Mouse (Mus musculus): ENCODE data around the gene Gzme.
"Not testable (repeated sequence)": the region's sequence is repeated elsewhere in the genome, so short reads cannot be mapped to it uniquely, and the experiment has no call there.

Gzme gene

DNA sequence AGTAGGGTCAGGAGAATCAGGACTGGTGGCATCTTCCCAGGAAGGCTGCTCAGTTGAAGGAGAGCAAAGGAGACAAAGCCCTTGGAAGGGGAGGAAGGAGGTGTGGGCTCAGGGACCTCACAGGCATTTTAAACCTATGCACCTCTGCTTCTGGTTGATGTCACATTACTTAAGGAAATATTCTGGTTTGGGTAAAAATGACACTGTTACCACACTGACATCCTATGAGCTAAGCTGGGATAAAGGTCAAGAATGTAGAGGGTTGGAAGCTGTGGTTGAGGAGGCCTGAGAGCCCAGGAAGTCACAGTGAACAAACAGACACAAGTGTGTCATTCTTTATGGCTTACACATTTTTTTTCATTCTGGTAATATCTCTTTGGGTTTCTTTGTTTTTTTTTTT is at the start of gene Gzme:
Gene Gzme, minus strand, starts transcription at position 101 of the 400 bp plus-strand sequence.
- no peak for DNase-seq (ENCODE audit: low read depth, low spot score)

DNA sequence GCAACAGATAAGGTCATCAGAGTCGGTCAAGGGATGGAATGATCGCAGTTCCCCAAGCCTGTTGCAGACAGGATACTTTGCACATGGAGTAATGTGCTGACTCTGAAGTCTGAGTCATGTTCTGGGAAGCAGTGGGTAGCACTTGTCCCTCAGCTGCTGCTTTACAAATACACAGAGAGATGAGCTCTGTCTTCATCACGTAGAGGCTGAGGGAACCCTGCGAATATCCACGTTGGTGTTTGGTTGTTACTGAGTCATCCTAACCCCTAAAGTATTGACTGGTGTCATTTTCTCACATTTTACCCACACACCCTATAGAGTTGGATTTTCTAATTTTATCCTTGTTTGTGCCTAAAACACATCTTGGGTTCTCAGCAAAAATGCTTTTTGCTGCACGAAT is 47.6 kb upstream of the Gzme start:
- DNase-seq (ENCODE audit: low read depth, low spot score) = peak; percentile 46

DNA sequence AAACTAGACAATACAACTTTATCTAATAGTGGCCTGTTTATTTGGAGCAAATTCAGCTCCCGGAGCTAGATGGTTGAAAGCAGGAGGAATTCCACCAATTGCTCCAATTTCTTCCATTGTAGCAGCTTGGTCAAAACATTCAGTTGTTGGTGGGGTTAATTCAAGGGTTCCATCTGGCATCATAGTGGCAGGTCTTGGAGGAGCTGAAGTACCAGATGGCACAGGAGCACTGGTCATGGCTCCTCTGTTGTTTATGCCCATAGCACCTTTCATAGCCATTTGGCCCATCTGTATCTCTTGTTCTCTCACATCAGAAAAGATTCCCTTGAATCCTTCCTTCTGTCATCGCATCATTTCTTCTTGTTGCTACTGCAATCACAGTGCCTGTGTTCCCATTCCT is 41.7 kb upstream of the Gzme start:
- DNase-seq (ENCODE audit: low read depth, low spot score) = no peak

GRCm38 (mm10) chr14:56159479-56159878 is 39.1 kb upstream of the Gzme start, which contains the start of gene Gzmg:
Gzmg (minus strand) TSS chr14:56159579.
- DNase-seq (ENCODE audit: low read depth, low spot score) = not testable (repeated sequence)

GRCm38 (mm10) chr14:56155340-56155739 is 34.9 kb upstream of the Gzme start:
- no peak for DNase-seq (ENCODE audit: low read depth, low spot score)

GRCm38 (mm10) chr14:56133675-56134074 is 13.2 kb upstream of the Gzme start:
- not testable (repeated sequence) for DNase-seq (ENCODE audit: low read depth, low spot score)

DNA sequence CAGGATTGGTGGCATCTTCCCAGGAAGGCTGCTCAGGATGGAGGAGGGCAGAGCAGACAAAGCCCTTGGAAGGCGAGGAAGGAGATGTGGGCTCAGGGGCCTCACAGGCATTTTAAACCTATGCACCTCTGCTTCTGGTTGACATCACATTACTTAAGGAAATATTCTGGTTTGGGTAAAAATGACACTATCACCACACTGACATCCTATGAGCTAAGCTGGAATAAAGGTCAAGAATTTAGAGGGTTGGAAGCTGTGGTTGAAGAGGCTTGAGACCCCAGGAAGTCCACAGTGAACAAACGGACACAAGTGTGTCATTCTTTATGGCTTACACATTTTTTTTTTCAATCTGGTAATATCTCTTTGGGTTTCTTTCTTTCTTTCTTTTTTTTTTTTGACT is 12.1 kb upstream of the Gzme start, which contains the start of gene Gzmd:
Gene Gzmd, minus strand, starts transcription at position 101 of the 400 bp plus-strand sequence.
- not testable (repeated sequence) for DNase-seq (ENCODE audit: low read depth, low spot score)

DNA sequence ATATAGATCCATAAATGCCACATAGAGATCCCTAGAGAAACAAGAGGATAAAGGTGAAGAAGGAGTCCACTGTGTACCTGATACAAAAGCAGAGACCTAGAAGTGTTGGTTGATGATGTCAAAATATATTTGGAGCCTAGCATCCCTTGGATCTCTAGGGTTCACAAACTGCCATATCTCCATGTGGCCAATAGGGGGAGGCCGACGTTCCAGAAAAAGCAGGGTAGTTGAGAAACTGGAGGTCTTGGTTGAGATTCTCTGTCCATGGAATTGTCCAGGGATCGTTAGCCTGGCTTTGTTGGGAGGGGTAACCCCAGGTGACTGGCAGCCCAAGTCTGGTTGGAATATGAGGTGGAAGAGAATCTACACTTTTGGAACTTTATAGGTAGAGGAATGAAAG is 7.9 kb upstream of the Gzme start:
- DNase-seq (ENCODE audit: low read depth, low spot score) = no peak

DNA sequence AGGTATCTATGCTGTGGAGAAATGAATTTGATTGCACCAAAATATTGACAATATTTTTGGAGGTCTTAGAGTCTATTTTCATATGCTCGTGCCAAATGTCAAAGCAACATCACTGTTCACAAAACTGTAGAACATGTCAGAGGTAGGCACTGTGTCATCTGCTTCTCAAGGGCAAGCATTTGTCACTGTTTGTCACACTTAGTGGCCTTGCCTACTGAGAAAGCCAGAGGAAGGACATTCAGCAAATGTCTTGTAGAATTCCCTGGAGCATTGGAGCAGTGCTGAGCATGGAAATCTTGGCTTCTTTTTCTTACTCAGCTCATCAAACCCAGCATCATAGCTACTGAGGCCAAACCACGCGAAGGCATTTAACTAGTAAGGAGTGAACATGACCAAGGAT is 3.1 kb upstream of the Gzme start:
- DNase-seq (ENCODE audit: low read depth, low spot score) = no peak

GRCm38 (mm10) chr14:56115531-56116310 is 4.7 kb downstream of the Gzme start:
- not testable (repeated sequence) for DNase-seq (ENCODE audit: low read depth, low spot score)

- no peak for DNase-seq (ENCODE audit: low read depth, low spot score)
Measured at GRCm38 (mm10) chr14:56105447-56106180, 14.8 kb downstream of the Gzme start.

DNA sequence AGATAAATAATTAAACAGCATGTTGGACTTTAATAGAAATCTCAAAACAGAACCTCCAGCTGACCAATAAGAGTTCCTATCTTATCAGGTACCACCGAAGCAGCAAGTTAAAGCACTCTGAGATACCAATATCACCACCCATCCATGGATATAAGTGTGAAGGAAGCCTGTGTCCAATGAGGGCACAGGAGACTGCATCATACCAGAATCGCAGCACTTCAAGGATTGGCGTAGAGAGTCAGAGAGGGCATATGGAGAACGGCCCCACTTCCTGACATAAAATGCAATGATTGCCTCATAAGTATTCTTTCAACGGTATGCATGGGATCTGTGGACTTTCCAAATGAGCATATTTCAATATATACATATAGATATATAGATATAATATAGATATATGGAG is 15.4 kb downstream of the Gzme start:
- no peak for DNase-seq (ENCODE audit: low read depth, low spot score)

DNA sequence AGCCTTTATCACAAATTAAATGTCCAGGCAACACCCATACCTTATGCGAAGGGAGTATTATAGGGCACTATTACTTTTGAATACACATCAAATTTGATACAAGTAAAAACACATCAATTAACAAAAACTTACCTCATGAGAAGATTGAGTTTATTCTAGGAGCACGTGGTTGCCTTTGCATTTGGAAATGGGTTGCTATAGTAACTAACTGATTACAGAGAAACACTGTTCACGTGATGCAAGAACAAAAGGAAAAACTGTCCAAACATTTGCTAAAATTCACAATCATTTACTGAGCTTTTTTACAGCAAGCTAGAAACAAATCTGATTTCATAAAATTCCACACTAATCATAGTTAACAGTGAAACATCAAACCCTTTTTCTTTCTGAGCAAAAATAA is 17.0 kb downstream of the Gzme start:
- no peak for DNase-seq (ENCODE audit: low read depth, low spot score)

DNA sequence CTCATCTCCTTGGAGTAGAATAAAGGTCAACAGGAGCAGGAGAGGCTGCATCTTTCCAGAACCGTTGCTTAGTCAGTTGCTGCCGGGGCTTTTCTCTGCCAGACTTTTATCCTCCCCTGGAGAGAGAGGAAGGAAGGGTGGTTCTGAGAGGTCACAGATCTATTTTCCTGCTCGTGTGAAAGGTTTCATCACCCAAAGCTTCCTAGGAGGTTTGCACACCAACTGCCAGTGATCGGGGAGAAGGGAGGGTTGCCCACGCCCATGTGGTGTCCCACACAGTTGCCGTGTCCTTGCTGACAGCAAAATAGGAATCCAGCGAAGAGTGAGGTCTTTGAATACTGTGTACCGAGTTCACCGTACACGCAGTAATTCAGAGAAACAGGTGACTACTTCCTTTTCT is 18.0 kb downstream of the Gzme start, which contains the start of gene Ctsg:
Gene Ctsg, minus strand, starts transcription at position 189 of the 400 bp plus-strand sequence.
- no peak for DNase-seq (ENCODE audit: low read depth, low spot score)

DNA sequence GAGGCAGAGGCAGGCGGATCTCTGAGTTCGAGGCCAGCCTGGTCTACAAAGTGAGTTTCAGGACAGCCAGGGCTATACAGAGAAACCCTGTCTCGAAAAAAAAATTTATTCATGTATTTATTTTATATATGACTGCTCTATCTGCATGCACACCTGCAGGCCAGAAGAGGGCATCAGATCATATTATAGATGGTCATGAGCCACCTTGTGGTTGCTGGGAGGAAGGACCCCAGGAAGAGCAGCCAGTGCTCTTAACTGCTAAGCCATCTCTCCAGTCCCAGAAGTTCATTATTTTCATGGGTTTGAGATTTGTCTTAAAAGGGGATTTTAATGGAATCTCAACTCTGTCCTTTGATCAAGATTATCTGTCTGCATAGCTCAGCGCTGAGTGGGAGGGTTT is 21.5 kb downstream of the Gzme start:
- no peak for DNase-seq (ENCODE audit: low read depth, low spot score)

GRCm38 (mm10) chr14:56097597-56097996 is 22.8 kb downstream of the Gzme start:
- DNase-seq (ENCODE audit: low read depth, low spot score) = no peak

DNA sequence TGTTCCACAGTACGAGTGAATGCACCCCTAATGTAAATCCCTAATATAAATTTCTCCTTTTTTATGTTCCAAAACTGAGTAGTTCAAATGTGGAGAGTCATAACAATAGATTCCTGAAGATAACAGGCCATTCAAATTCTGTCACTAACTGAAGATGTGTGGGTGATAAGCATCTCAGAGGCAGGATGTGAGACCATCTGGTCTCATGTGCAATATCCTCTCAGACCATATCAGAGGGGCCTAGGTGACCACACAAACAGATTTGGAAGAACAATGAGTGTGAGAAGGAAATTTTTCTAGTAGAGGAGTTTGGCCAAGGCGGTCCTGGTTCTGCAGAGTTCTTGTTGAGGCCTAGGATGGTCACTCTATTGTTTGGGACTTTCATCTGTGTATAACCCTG is 27.1 kb downstream of the Gzme start:
- no peak for DNase-seq (ENCODE audit: low read depth, low spot score)

- no peak for DNase-seq (ENCODE audit: low read depth, low spot score)
Measured at GRCm38 (mm10) chr14:56086711-56087110, 33.7 kb downstream of the Gzme start.

- no peak for DNase-seq (ENCODE audit: low read depth, low spot score)
Measured at GRCm38 (mm10) chr14:56085167-56085566, 35.3 kb downstream of the Gzme start, which contains the start of gene Mcpt8. Mcpt8 (minus strand) TSS chr14:56085273.

DNA sequence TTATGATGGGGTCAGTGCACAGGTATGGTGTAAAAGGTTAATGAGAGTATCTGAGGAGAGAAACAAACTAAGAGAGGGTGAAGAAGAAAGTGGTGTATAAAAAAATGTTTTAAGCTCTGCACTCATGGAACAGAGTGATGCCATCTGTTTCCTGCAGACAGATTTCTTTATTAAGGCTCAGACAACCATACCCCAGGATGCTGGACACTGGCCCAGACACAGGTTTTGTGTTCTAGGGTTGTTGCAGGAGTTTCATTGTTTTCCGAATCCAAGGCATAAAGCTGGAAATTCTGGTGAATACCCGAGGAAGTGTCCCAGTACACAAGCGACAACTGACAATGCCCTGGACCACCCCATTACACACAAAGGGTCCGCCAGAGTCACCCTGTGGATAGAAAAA is 38.4 kb downstream of the Gzme start:
- peak; percentile 23 for DNase-seq (ENCODE audit: low read depth, low spot score)
